Mouse (Mus musculus) heart, adult 2 months (tissue): ENCODE results near the gene Col15a1. TPM values are rescaled to one million over a fixed set of nuclear protein-coding genes. Genes with fewer than 3 reads are reported as not detected.
A peak's percentile ranks its signal among the peaks of the same experiment; 100 is the strongest.

Source experiments
- DNase-seq, 2 experiments: peaks; one replicate each; pipeline ENCODE4 v3.0.0; 2021
- H3K27ac ChIP-seq: fragments of 200-600 bp; 2 replicates; pipeline ENCODE4 v1.8.1; 2022
- H3K27me3 ChIP-seq: fragments of 200-500 bp; 2 replicates; pipeline ENCODE4 v1.6.1; 2012; ENCODE audit warnings: mild to moderate bottlenecking, low read length, inconsistent platforms, mixed read lengths; ENCODE audit not compliant: control insufficient read depth, insufficient read depth
- H3K36me3 ChIP-seq: fragments of 200-500 bp; 2 replicates; pipeline ENCODE4 v1.6.1; 2012; ENCODE audit warnings: low read length, inconsistent platforms; ENCODE audit not compliant: control insufficient read depth, insufficient read depth
- H3K4me1 ChIP-seq: fragments of 200-500 bp; 2 replicates; pipeline ENCODE4 v1.6.1; 2011; ENCODE audit warnings: low read length; ENCODE audit not compliant: control insufficient read depth, insufficient read depth
- H3K4me3 ChIP-seq: fragments of 200-600 bp; 2 replicates; pipeline ENCODE4 v1.8.1; 2022
- H3K79me2 ChIP-seq: fragments of 200-500 bp; replicated peaks from 2 replicates; pipeline ENCODE4 v1.6.1; 2012; ENCODE audit warnings: mild to moderate bottlenecking, inconsistent platforms, low read length, moderate library complexity, mixed read lengths; ENCODE audit not compliant: control insufficient read depth, insufficient read depth
- H3K9ac ChIP-seq: fragments of 200-500 bp; 2 replicates; pipeline ENCODE4 v1.6.1; 2012; ENCODE audit warnings: low read depth, mild to moderate bottlenecking, control low read depth, inconsistent platforms, low read length, mixed read lengths
- CTCF ChIP-seq: fragments of 200-600 bp; IDR thresholded peaks from 2 replicates; pipeline ENCODE4 v1.8.1; 2022; ENCODE audit warnings: antibody characterized with exemption, mild to moderate bottlenecking, moderate library complexity
- EP300 ChIP-seq: fragments of 200-500 bp; IDR thresholded peaks from 2 replicates; pipeline ENCODE4 v1.6.1; 2011; ENCODE audit warnings: low read depth, low read length, control low read depth; ENCODE audit not compliant: insufficient read depth
- POLR2A ChIP-seq: fragments of 200-500 bp; IDR thresholded peaks from 2 replicates; pipeline ENCODE4 v1.6.1; 2011; ENCODE audit warnings: mild to moderate bottlenecking, low read depth, low read length, control low read depth; ENCODE audit not compliant: insufficient read depth
- WGBS: fragments of 180-500 bp; shearing (Covaris S2); methylation state at CpG from one replicate; pipeline ENCODE4 v1.1.7; 2018; 5-methylcytosine and 5-hydroxymethylcytosine counted together
- intact Hi-C: fragments of 180-260 bp; cut with DNase I; formaldehyde crosslinking; loops from one replicate; pipeline ENCODE4 v1.15.1; 2025
- polyA plus RNA-seq: library from polyadenylated mRNA; depleted of rRNA; stranded (reverse); fragments of >200 nt; gene quantifications from 2 replicates; pipeline ENCODE4 v1.2.3, GENCODE M21; 2012
- total RNA-seq, 2 experiments: library from RNA; stranded (reverse); gene quantifications; 2 replicates each; pipeline ENCODE4 v1.2.3; 2021

The Col15a1 gene
- total and polyA plus RNA-seq, 3 experiments = 36.9 to 97.6 (median 86.4) TPM

GRCm38 (mm10) chr4:47292956-47293355, 85.0 kb downstream of the Col15a1 start:
- Histone ChIP-seq H3K4me1 (peaks cover 5% of the 10 kb centered on the region), H3K36me3 (no peaks in the 10 kb centered on the region), H3K27me3 (no peaks in the 10 kb centered on the region), H3K27ac (peak overlapping the region; percentile 53), H3K4me3 (no peak overlapping the region), H3K9ac (no peak overlapping the region), H3K79me2 (no peaks in the 10 kb centered on the region)
- DNase-seq = no peak
- no peak for TF ChIP-seq EP300
- no peak for TF ChIP-seq POLR2A
- no peak for TF ChIP-seq CTCF
- 77% methylated on average over 4 of the region's 4 CpGs for WGBS
- intact Hi-C loops = loop anchor here (5.0 kb wide), 1 partner anchor 104 kb away; no protein-coding TSS in a partner anchor

- DNase-seq = peak; percentile 78 to 82
- H3K36me3 ChIP-seq = no peaks in the 10 kb centered on the region
- H3K9ac ChIP-seq = no peak overlapping the region
- H3K27ac ChIP-seq = peak overlapping the region; percentile 53
- TF ChIP-seq EP300 = 0 out of 2 replicates have a peak, but pooled peaks have one; percentile 23
- TF ChIP-seq CTCF = no peak
- no peak for TF ChIP-seq POLR2A
- intact Hi-C loops = loop anchor here (5.0 kb wide), 1 partner anchor 103 kb away; no protein-coding TSS in a partner anchor
- 58% methylated on average over 16 of the region's 16 CpGs for WGBS
- H3K79me2 ChIP-seq = no peaks in the 10 kb centered on the region
- H3K4me1 ChIP-seq = peaks cover 5% of the 10 kb centered on the region
- no peak overlapping the region for H3K4me3 ChIP-seq
- no peaks in the 10 kb centered on the region for H3K27me3 ChIP-seq
These were observed 86.0 kb downstream of the Col15a1 start for GRCm38 (mm10) chr4:47293771-47294543.

- no peak for DNase-seq
- Histone ChIP-seq H3K27ac (peak overlapping the region; percentile 15), H3K9ac (no peak overlapping the region), H3K4me3 (no peak overlapping the region), H3K27me3 (no peaks in the 10 kb centered on the region), H3K36me3 (no peaks in the 10 kb centered on the region), H3K4me1 (peaks cover 5% of the 10 kb centered on the region), H3K79me2 (no peaks in the 10 kb centered on the region)
- no peak for TF ChIP-seq EP300
- intact Hi-C loops = loop anchor here (5.0 kb wide), 1 partner anchor 103 kb away; no protein-coding TSS in a partner anchor
- 84% methylated on average over 7 of the region's 7 CpGs for WGBS
These were observed 86.6 kb downstream of the Col15a1 start for GRCm38 (mm10) chr4:47294544-47295070.

DNA sequence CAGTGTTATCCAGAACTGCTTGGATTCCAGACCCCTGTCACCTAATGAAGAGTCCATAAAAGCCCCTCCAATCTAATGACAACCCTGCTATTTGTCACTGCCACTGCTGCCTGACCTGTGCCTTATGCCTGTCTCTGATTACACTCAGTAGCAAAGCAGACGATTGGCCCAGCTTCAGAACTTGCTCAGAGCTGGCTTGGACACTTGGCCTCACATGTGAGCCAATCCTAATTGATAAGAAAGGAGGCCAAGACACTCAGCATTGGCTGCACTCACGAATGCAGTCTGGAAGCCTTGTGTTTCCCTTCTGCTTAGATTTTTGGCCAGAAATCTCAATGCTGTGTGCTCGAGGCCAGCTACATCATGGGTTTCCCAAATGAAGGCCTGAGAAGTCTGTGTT, 87.6 kb downstream of the Col15a1 start:
- peaks cover 5% of the 10 kb centered on the region for H3K4me1 ChIP-seq
- TF ChIP-seq POLR2A (no peak), CTCF (no peak), EP300 (no peak)
- no peak overlapping the region for H3K4me3 ChIP-seq
- 35% methylated on average over 3 of the region's 3 CpGs for WGBS
- DNase-seq = peak; percentile 67 to 82
- no peak overlapping the region for H3K9ac ChIP-seq
- H3K36me3 ChIP-seq = no peaks in the 10 kb centered on the region
- no peaks in the 10 kb centered on the region for H3K79me2 ChIP-seq
- H3K27ac ChIP-seq = no peak overlapping the region; the same call in 1 of the 2 replicates
- intact Hi-C loops = no loop called here
- no peaks in the 10 kb centered on the region for H3K27me3 ChIP-seq

DNA sequence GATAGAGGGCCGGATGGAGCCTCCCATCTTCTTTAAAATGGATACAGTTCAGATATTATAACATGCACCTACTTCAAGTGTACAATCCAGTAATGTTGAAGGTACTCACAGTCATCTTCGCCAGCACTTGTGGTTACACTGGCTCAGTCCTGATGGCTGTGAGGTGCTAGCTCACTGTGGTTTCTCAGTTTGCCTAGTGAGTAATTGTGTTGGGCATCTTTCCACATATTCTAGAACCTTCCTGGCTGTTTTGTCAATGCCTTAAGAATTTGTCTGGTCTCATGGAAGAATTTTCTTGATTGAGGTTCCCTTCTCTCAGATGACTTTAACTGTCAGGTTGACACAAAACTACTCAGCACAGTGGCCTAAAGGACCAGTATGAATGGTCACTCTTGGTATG, 92.7 kb downstream of the Col15a1 start:
- Histone ChIP-seq H3K36me3 (no peaks in the 10 kb centered on the region), H3K4me3 (no peak overlapping the region), H3K4me1 (peaks cover 4% of the 10 kb centered on the region), H3K9ac (no peak overlapping the region), H3K79me2 (no peaks in the 10 kb centered on the region), H3K27me3 (no peaks in the 10 kb centered on the region), H3K27ac (no peak overlapping the region)
- 90% methylated on average over 2 of the region's 2 CpGs for WGBS
- DNase-seq = no peak
- TF ChIP-seq POLR2A = no peak
- TF ChIP-seq CTCF = no peak
- TF ChIP-seq EP300 = no peak
- intact Hi-C loops = no loop called here

DNA sequence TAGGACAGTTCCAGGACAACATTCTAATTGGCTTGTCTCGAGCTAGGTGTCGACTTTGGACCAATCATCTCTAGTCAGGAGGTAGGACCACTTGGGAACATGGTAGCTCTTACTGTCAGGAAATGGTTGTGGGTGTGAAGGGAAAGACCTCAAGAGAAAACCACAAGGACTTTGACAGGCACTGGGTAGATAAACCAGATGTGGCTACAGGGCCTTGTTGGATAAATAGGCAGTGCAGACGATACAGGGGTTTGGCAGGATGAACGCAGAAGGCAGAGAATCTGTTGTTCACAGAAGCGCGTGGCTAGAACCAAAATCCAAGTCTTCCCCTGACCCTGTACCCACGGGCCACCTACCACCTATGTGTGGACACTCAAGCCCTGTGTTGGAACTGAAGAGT, 94.6 kb downstream of the Col15a1 start:
- TF ChIP-seq CTCF = no peak
- TF ChIP-seq POLR2A = no peak
- TF ChIP-seq EP300 = no peak
- Histone ChIP-seq H3K27ac (no peak overlapping the region), H3K36me3 (no peaks in the 10 kb centered on the region), H3K79me2 (no peaks in the 10 kb centered on the region), H3K9ac (no peak overlapping the region), H3K4me1 (no peaks in the 10 kb centered on the region), H3K27me3 (no peaks in the 10 kb centered on the region), H3K4me3 (no peak overlapping the region)
- WGBS = 87% methylated on average over 7 of the region's 7 CpGs
- intact Hi-C loops = no loop called here
- DNase-seq = no peak
